Mouse (Mus musculus) layer of hippocampus, postnatal 10 days (tissue): Measurements from ENCODE around the gene Sik3. TPM values are rescaled to one million over a fixed set of nuclear protein-coding genes. Genes with fewer than 3 reads are reported as not detected.

Source experiments
- DNase-seq, 2 experiments: peaks; one replicate each; pipeline ENCODE4 v3.0.0; 2021; ENCODE audit warnings: low spot score in 2 of 2
- total RNA-seq, 2 experiments: library from RNA; stranded (reverse); gene quantifications; 2 replicates each; pipeline ENCODE4 v1.2.3; 2021

The Sik3 gene
- total RNA-seq, 2 experiments from 2014 or later, result 83.8 to 85.0 TPM

GRCm38 (mm10) chr9:46261131-46261530 is 248.5 kb downstream of the Sik3 start:
- no peak for DNase-seq

- DNase-seq, result no peak
Observed at GRCm38 (mm10) chr9:46268343-46268873, 255.8 kb downstream of the Sik3 start, which contains the start of gene Apoa5. TSS of gene Apoa5 (plus strand) at chr9:46268633.

GRCm38 (mm10) chr9:46269125-46269524 is 256.5 kb downstream of the Sik3 start:
- no peak for DNase-seq

DNA sequence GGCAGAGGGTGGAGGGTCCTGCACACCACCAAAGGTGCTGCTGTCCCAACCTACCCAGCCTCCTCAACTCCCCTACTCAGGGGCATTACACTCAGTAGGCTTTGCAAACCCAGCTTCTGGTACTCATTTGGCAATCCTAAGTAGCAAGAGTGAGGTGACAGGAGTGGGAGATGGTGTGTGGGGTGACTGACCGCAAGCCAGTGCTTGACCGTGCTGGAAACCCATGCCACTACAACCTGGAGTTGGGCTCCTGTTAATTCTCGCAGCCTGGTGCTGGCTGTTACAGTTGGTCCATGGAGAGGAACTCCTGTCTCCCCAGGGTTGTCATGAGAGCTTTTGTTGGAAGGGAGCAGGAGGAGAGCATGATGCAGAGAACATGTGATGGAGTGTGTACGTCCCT is 258.2 kb downstream of the Sik3 start:
- DNase-seq, result no peak

DNA sequence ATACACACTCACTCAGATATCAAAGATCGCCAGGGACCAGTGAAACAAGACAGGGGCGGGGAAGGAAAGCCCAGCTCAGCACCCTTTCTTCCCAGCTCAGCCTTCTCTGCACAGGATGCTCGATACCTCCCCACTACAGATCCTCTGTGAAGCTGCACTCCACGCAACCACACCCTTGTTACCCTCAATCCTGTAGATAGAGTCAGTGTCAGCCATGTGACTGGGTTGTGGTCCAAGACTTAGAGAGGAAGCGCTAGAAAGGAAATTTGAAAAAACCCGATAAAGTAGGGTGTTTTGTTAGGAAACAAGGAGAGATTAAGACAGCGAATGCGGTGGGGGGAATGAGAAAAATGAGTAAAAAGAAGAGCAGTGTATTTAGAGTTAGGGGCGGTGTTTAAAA is 259.4 kb downstream of the Sik3 start:
- no peak for DNase-seq

DNA sequence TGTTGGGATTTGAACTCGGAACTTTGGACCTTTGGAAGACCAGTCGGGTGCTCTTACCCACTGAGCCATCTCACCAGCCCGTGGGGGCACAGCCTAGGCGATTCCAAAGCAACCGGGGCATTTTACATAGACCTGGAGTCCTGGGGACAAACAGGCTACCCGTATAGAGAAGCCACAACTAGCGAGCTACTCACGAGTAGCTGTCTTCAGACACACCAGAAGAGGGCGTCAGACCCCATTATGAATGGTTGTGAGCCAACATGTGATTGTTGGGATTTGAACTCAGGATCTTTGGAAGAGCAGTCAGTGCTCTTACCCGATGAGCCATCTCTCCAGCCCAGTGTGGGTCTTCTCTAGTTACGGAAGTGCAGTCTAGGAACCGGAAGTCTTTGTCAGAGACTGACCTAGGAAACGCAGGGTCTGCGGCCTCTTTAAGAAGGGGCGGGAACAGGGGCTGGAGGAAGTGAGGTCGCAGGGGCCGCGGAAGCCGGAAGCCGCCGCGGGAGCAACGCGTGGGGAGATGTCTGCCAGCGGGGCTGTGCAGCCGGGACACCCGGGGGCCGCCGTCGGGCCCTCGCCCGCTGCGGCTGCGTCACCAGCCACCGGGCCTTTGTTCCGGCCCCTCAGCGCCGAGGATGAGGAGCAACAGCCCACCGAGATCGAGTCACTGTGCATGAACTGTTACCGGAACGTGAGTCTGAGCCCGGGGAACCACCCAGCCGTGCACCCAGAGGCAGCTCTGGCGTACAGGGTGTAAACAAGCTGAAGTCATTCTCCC is 260.2 kb downstream of the Sik3 start, which contains the start of gene Zpr1:
Gene Zpr1 (plus strand): TSS at position 388 of the 778 bp plus-strand sequence.
- DNase-seq, result peak; percentile 85 to 89

Other genes with a start within 250 kb of the Sik3 start
- 10 to 100 TPM; 17.5 to 18.2 TPM for gene Cep164, start 184.1 kb upstream of the Sik3 start, total RNA-seq
- 100 to 1,000 TPM in 1 of 2 experiments, 10 to 100 TPM in 1; 88.7 to 102 TPM for gene Bace1, start 174.2 kb upstream of the Sik3 start, total RNA-seq
- gene Pcsk7, start 106.3 kb upstream of the Sik3 start, total RNA-seq, result 10 to 100 TPM; 26.1 to 31.0 TPM
- 10 to 100 TPM; 69.2 to 70.6 TPM for gene Rnf214, start 105.9 kb upstream of the Sik3 start, total RNA-seq
- 10 to 100 TPM; 12.1 TPM for gene Tagln, start 76.8 kb upstream of the Sik3 start, total RNA-seq
- 100 to 1,000 TPM; 113 to 114 TPM for gene Sidt2, start 57.6 kb upstream of the Sik3 start, total RNA-seq
- gene Pafah1b2, start 130 bp upstream of the Sik3 start, total RNA-seq, result 100 to 1,000 TPM; 245 to 256 TPM
- under 1 TPM; 0.33 to 0.94 TPM for gene Apoa1, start 215.8 kb downstream of the Sik3 start, total RNA-seq
- gene Apoc3, start 222.8 kb downstream of the Sik3 start, total RNA-seq, result not detected
- not detected for gene Apoa4, start 227.9 kb downstream of the Sik3 start, total RNA-seq